ENCODE assay signal across 31 mouse cellular contexts in the genomic region with DNA sequence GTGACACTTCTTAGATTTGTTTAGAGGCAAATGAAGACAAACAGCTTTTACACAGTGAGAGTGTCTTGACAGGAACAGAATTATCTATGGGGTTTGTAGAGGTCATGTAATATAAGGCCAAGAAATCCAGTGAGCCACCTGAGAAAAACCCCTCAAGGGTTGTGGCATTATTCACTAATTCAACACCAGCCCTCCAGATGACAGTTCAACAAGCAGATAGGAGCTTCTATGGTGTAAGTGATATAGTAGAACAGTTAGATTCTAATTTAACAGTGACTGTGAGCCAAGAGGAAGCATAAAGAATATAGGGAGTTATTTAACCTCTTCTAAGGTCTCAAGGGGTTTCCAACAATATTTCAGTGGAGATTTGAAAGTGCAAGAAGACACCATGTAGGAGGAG.
"Had no signal": no experiment of that assay in that cellular context is flagged by ENCODE, and none has a peak within 500 bp of the region (broad histone marks: within the 10 kb centered on the region; RNA-seq: fewer than 3 reads in every experiment).

No protein-coding gene starts in this region.

- H3K9ac ChIP-seq: limb, embryonic 12.5 days; limb, embryonic 13.5 days; limb, embryonic 15.5 days; liver, embryonic 12.5 days; liver, embryonic 13.5 days; liver, embryonic 15.5 days; liver, postnatal 0 days; lung, embryonic 14.5 days; lung, embryonic 15.5 days; midbrain, embryonic 12.5 days; midbrain, embryonic 13.5 days; midbrain, embryonic 15.5 days; neural tube, embryonic 12.5 days; neural tube, embryonic 13.5 days had no signal

- H3K4me2 ChIP-seq: limb, embryonic 12.5 days; limb, embryonic 13.5 days; limb, embryonic 15.5 days; liver, embryonic 13.5 days; midbrain, embryonic 11.5 days; midbrain, embryonic 13.5 days had no signal

- H3K27me3 ChIP-seq: limb, embryonic 12.5 days; limb, embryonic 13.5 days; limb, embryonic 15.5 days; liver, embryonic 12.5 days; liver, embryonic 13.5 days; liver, embryonic 15.5 days; lung, embryonic 15.5 days; megakaryocyte, embryonic 14.5 days; midbrain, embryonic 12.5 days; midbrain, embryonic 13.5 days; midbrain, embryonic 15.5 days; neural tube, embryonic 12.5 days; neural tube, embryonic 13.5 days had no signal

- H3K27ac ChIP-seq: limb, embryonic 10.5 days; limb, embryonic 12.5 days; limb, embryonic 13.5 days; limb, embryonic 15.5 days; liver, embryonic 12.5 days; liver, embryonic 13.5 days; liver, embryonic 14.5 days; liver, embryonic 15.5 days; lung, embryonic 15.5 days; macrophage; midbrain, embryonic 10.5 days; midbrain, embryonic 12.5 days; midbrain, embryonic 13.5 days; midbrain, embryonic 15.5 days; neural tube, embryonic 12.5 days; neural tube, embryonic 13.5 days had no signal

- H3K9me3 ChIP-seq: limb, embryonic 10.5 days; limb, embryonic 12.5 days; limb, embryonic 13.5 days; limb, embryonic 15.5 days; liver, embryonic 12.5 days; liver, embryonic 13.5 days; liver, embryonic 15.5 days; lung, embryonic 15.5 days; megakaryocyte, embryonic 14.5 days; midbrain, embryonic 10.5 days; midbrain, embryonic 12.5 days; midbrain, embryonic 13.5 days; midbrain, embryonic 15.5 days; neural tube, embryonic 12.5 days; neural tube, embryonic 13.5 days had no signal

- H3K4me3 ChIP-seq: limb, embryonic 10.5 days; limb, embryonic 12.5 days; limb, embryonic 13.5 days; limb, embryonic 15.5 days; liver, embryonic 12.5 days; liver, embryonic 15.5 days; midbrain, embryonic 12.5 days; midbrain, embryonic 13.5 days; neural tube, embryonic 12.5 days had no signal

- DNase-seq: left cerebral cortex, postnatal 4 days; liver; liver, embryonic 13.5 days; liver, postnatal 0 days; lung, adult 18-20 months; lung, adult 2 months; lung, embryonic 14.5 days; lung, postnatal 10 days; lung, postnatal 14 days; lung, postnatal 36 days; lung, postnatal 4 days; midbrain, embryonic 14.5 days had no signal

- H3K36me3 ChIP-seq: limb, embryonic 10.5 days; limb, embryonic 12.5 days; limb, embryonic 13.5 days; limb, embryonic 15.5 days; liver, embryonic 12.5 days; liver, embryonic 13.5 days; liver, embryonic 15.5 days; lung, embryonic 15.5 days; midbrain, embryonic 10.5 days; midbrain, embryonic 12.5 days; midbrain, embryonic 13.5 days; midbrain, embryonic 15.5 days; neural tube, embryonic 12.5 days; neural tube, embryonic 13.5 days had no signal

- ATAC-seq: liver, embryonic 12.5 days; liver, postnatal 0 days; lung, postnatal 0 days; midbrain, embryonic 13.5 days; midbrain, embryonic 15.5 days; midbrain, embryonic 16.5 days had no signal
